Mouse (Mus musculus) left cerebral cortex, adult 6 months (tissue): Measurements from ENCODE around the gene Vmn2r48. TPM values are rescaled to one million over a fixed set of nuclear protein-coding genes. Genes with fewer than 3 reads are reported as not detected.

ENCODE experiments used
- long read RNA-seq, 2 experiments: library from polyadenylated mRNA; unstranded; transcript quantifications; one replicate each; pipeline ENCODE4 v2.0.0; 2019 to 2020
- polyA plus RNA-seq: library from polyadenylated mRNA; unstranded; fragments of <200 nt; fragmentation: Nextera tagmentation; gene quantifications from 2 replicates; pipeline ENCODE4 v1.2.3, GENCODE M21; 2021

Gene Vmn2r48
- polyA plus RNA-seq, result not detected in 2 replicates
- long read RNA-seq, experiment 1, result 0 reads
- long read RNA-seq, experiment 2, result 0 reads

GRCm38 (mm10) chr7:9953485-9953884, at the start of gene Vmn2r48:
Gene Vmn2r48 (minus strand): TSS chr7:9953585.

GRCm38 (mm10) chr7:9992157-9992556, 38.8 kb upstream of the Vmn2r48 start, which contains the start of gene Vmn2r49:
Gene Vmn2r49 (minus strand): TSS chr7:9992257.

Other genes with a start within 250 kb of the Vmn2r48 start
- gene Vmn2r46, start 183.0 kb downstream of the Vmn2r48 start, polyA plus RNA-seq, result not detected in 2 replicates
- not detected in 2 replicates for gene Vmn2r47, start 112.3 kb downstream of the Vmn2r48 start, polyA plus RNA-seq
- gene Vmn2r49, start 38.7 kb upstream of the Vmn2r48 start, polyA plus RNA-seq, result not detected in 2 replicates
- gene Vmn2r50, start 99.7 kb upstream of the Vmn2r48 start, polyA plus RNA-seq, result not detected in 2 replicates
- gene Vmn2r51, start 152.2 kb upstream of the Vmn2r48 start, polyA plus RNA-seq, result not detected in 2 replicates
- not detected in 2 replicates for gene Vmn2r52, start 223.0 kb upstream of the Vmn2r48 start, polyA plus RNA-seq